Mouse (Mus musculus): Measurements from ENCODE around the gene Mtif2. TPM values are rescaled to one million over a fixed set of nuclear protein-coding genes. Genes with fewer than 3 reads are reported as not detected.
A peak's percentile ranks its signal among the peaks of the same experiment; 100 is the strongest.

Mtif2 gene
- 20.3 and 24.9 TPM in 2 replicates for polyA plus RNA-seq (2015; fragmentation: Nextera tagmentation; extraction: Ambion mirVana)

DNA sequence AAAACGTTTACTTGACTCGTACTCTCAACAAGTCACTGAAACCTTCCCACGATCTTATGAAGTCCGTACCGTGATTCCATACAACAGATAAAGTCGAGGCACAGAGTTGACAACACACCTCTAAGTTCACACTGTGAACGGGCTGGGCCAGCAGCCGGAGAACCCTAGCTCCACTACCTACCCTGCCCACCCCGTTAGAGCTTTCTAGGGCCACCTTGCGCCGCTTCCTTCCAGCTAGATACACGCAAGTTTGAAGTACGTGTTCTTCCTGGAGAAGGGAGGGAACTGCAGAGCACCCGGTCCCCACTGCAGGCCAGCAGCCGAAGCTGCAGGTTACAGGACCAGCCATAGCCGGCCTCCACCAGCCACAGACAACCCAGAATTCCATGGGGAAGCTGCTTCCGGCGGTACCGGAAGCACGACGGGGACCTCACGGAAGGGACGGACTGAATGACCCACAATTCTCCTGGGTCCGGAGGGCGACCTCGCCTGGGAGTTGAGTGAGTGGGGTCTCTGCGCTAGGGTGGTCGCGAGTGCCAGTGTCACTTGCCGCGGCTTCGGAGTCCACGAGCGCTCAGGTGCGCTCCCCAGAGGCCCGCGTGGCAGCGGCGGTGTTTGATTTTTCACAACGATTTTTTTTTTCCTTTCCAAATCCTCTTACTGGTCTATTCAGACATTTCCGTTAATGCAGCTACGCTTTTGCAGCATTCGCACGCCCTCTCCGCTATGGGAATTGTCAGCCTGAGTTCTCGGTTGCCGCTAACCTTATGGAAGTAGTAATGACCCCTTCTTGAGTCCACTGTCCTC lies at the start of gene Mtif2:
Mtif2 (plus strand) TSS at position 421 of the 807 bp plus-strand sequence.
- Histone ChIP-seq H3K36me3 (ENCODE audit: control insufficient read depth, insufficient read depth, low read length) (no peaks in the 10 kb centered on the region), H3K4me3 (ENCODE audit: low read depth, low read length) (peak within 1 kb of the TSS; percentile 71), H3K27ac (replicated peaks) (peak within 1 kb of the TSS; percentile 89), H3K9ac (ENCODE audit: low read length) (peak within 1 kb of the TSS; percentile 80), H3K4me1 (replicated peaks; ENCODE audit: control insufficient read depth, insufficient read depth) (no peaks in the 10 kb centered on the region; the same call in 1 of the 2 replicates), H3K4me2 (replicated peaks; ENCODE audit: low read depth) (peak within 1 kb of the TSS; percentile 73), H3K27me3 (ENCODE audit: control insufficient read depth, insufficient read depth, low read length) (no peaks in the 10 kb centered on the region), H3K9me3 (ENCODE audit: control insufficient read depth, low read length) (no peaks in the 10 kb centered on the region)
- TF ChIP-seq CTCF (IDR thresholded peaks at IDR 0.05; ENCODE audit: low read depth) (peak; percentile 21; the same call in 1 of the 2 replicates), EP300 (optimal IDR thresholded peaks at IDR 0.05) (peak; percentile 57)
- ATAC-seq (ENCODE audit: low FRiP score, low TSS enrichment) = peak; percentile 99
- 3% methylated on average over 47 of the region's 47 CpGs for WGBS
- DNase-seq (ENCODE audit: low spot score) = peak; percentile 86

DNA sequence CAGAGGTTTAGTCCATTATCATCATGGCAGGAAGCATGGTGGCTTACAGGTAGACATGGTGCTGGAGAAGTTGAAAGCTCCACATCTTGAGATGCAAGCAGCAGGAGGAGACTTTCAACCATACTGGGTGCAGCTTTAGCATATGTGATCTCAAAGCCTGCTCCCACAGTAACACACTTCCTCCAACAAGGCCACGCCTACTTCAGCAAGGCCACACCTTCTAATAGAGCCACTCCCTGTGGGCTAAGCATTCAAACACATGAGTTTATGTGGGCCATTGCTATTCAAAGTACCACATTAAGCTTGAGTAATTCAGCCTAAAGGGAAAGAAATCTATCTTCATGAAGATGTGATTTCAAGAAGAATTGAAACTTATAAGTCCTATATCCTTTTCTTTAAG lies 33.1 kb upstream of the Mtif2 start:
- no peaks in the 10 kb centered on the region; the same call in 1 of the 2 replicates for H3K36me3 ChIP-seq (ENCODE audit: control insufficient read depth, insufficient read depth, low read length)
- H3K4me1 ChIP-seq (replicated peaks; ENCODE audit: control insufficient read depth, insufficient read depth) = no peaks in the 10 kb centered on the region
- TF ChIP-seq EP300 (optimal IDR thresholded peaks at IDR 0.05) = no peak
- TF ChIP-seq CTCF (IDR thresholded peaks at IDR 0.05; ENCODE audit: low read depth) = no peak
- no peak overlapping the region for H3K27ac ChIP-seq (replicated peaks)
- no peaks in the 10 kb centered on the region for H3K27me3 ChIP-seq (ENCODE audit: control insufficient read depth, insufficient read depth, low read length)
- H3K9ac ChIP-seq (ENCODE audit: low read length) = no peak overlapping the region
- no peak overlapping the region for H3K4me3 ChIP-seq (ENCODE audit: low read depth, low read length)
- WGBS = 95% methylated on average over 1 of the region's 1 CpGs
- H3K9me3 ChIP-seq (ENCODE audit: control insufficient read depth, low read length) = no peaks in the 10 kb centered on the region
- ATAC-seq (ENCODE audit: low FRiP score, low TSS enrichment) (no peak), DNase-seq (ENCODE audit: low spot score) (no peak)
- no peak overlapping the region for H3K4me2 ChIP-seq (replicated peaks; ENCODE audit: low read depth)

DNA sequence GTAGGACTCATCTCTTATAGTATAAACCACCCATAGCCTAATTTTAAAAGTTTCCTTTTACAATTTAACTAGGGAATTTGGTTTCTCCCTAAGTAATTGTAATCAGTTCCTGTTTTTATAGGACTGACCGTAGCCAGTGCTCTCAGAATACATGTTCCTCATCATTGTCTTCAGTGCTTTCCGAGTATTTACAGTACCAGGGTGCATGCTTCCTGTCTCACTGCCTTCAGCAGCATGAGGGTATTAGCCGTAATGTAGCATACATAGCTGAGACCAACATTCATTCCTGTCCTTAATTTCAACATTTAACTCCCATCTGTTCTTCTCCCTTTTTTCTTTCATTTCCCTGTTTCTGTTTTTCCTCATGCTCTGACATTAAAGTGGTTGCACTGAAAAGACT lies 29.2 kb upstream of the Mtif2 start:
- WGBS = 63% methylated on average over 3 of the region's 3 CpGs
- H3K4me2 ChIP-seq (replicated peaks; ENCODE audit: low read depth) = no peak overlapping the region
- no peak for ATAC-seq (ENCODE audit: low FRiP score, low TSS enrichment)
- no peak for DNase-seq (ENCODE audit: low spot score)
- H3K27me3 ChIP-seq (ENCODE audit: control insufficient read depth, insufficient read depth, low read length) = no peaks in the 10 kb centered on the region
- no peak overlapping the region for H3K4me3 ChIP-seq (ENCODE audit: low read depth, low read length)
- no peak overlapping the region for H3K9ac ChIP-seq (ENCODE audit: low read length)
- H3K9me3 ChIP-seq (ENCODE audit: control insufficient read depth, low read length) = no peaks in the 10 kb centered on the region
- TF ChIP-seq EP300 (optimal IDR thresholded peaks at IDR 0.05) (no peak), CTCF (IDR thresholded peaks at IDR 0.05; ENCODE audit: low read depth) (no peak)
- H3K27ac ChIP-seq (replicated peaks) = no peak overlapping the region
- no peaks in the 10 kb centered on the region for H3K4me1 ChIP-seq (replicated peaks; ENCODE audit: control insufficient read depth, insufficient read depth)
- no peaks in the 10 kb centered on the region; the same call in 1 of the 2 replicates for H3K36me3 ChIP-seq (ENCODE audit: control insufficient read depth, insufficient read depth, low read length)

DNA sequence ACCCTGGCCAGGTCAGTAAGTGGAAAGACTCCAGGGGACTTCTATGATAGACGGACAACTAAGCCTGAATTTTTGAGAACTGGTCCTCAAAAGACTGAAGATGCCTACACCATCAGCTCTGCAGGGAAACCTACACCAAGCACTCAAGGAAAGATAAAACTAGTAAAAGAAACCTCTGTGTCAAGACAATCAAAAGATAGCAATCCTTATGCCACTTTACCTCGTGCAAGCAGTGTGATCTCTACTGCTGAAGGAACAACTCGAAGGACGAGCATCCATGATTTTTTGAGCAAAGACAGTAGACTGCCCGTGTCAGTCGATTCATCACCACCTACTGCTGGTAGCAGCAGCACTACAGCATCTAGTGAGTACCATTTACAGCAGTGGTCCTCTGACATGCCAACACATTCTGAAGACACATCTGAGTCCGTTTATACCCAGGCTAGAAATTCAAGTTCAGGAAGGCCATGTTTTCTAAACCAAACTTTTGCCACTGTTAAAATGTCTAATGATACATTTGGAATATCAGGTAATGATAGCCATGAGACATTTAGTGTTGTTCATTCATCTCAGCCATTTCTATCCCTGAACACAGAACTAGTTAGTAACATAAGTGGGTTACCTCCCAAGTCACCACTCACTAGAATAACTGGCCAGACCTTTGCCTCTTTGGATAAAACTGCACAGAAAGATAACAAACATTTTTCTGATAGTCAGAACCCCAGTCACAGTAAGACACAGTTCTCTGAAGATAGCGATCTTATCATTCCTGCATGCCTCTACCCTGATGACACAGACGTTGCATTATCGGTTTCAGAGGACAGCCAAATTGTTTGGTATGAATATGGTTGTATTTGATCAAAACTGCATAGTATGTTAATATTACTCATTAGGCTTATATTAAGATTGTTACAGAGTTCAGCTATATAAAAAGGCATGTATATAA lies 22.0 kb upstream of the Mtif2 start:
- Histone ChIP-seq H3K27me3 (ENCODE audit: control insufficient read depth, insufficient read depth, low read length) (no peaks in the 10 kb centered on the region), H3K4me1 (replicated peaks; ENCODE audit: control insufficient read depth, insufficient read depth) (no peaks in the 10 kb centered on the region), H3K4me3 (ENCODE audit: low read depth, low read length) (no peak overlapping the region), H3K9ac (ENCODE audit: low read length) (no peak overlapping the region), H3K9me3 (ENCODE audit: control insufficient read depth, low read length) (no peaks in the 10 kb centered on the region), H3K27ac (replicated peaks) (no peak overlapping the region), H3K36me3 (ENCODE audit: control insufficient read depth, insufficient read depth, low read length) (no peaks in the 10 kb centered on the region; the same call in 1 of the 2 replicates), H3K4me2 (replicated peaks; ENCODE audit: low read depth) (no peak overlapping the region)
- ATAC-seq (ENCODE audit: low FRiP score, low TSS enrichment) = no peak
- 86% methylated on average over 10 of the region's 10 CpGs for WGBS
- DNase-seq (ENCODE audit: low spot score) = no peak
- no peak for TF ChIP-seq CTCF (IDR thresholded peaks at IDR 0.05; ENCODE audit: low read depth)
- TF ChIP-seq EP300 (optimal IDR thresholded peaks at IDR 0.05) = no peak

DNA sequence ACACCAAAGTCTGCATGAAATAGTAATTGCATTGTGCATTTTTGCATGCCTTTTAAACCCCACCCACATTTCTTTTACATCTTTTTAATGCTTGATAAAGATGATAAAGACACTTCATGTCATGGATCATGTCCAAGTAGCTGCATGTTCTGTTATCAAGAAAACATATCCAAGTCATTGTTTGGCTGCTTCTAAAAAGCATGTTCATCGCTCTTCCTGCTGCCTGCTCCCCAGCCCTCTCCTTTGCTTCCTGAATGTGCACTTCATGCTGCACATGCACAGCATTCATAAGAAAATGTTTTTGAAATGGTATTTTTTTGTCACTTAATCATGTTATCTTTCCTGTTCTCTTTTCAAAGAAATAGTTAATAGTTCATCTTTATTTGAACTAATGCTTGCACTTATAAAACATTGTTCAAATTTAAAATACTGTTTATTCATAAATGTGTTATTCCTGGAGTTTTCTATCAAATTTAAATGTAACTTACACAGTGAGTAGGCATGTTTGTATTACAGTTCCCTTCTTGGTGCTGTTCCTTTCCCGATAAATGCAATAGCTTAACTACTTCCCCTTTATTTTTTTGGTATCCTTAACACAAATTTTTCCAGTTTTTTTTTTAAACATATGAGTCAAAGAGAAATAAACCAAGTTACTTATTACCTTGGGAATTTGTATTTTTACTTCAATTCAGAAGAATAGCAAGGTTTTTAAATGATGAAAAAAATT lies 21.1 kb upstream of the Mtif2 start:
- H3K27ac ChIP-seq (replicated peaks) = no peak overlapping the region
- H3K4me3 ChIP-seq (ENCODE audit: low read depth, low read length) = no peak overlapping the region
- no peak overlapping the region for H3K4me2 ChIP-seq (replicated peaks; ENCODE audit: low read depth)
- no peaks in the 10 kb centered on the region for H3K27me3 ChIP-seq (ENCODE audit: control insufficient read depth, insufficient read depth, low read length)
- DNase-seq (ENCODE audit: low spot score) = no peak
- ATAC-seq (ENCODE audit: low FRiP score, low TSS enrichment) = no peak
- no peak overlapping the region for H3K9ac ChIP-seq (ENCODE audit: low read length)
- no peaks in the 10 kb centered on the region for H3K4me1 ChIP-seq (replicated peaks; ENCODE audit: control insufficient read depth, insufficient read depth)
- WGBS = 81% methylated on average over 2 of the region's 2 CpGs
- no peaks in the 10 kb centered on the region; the same call in 1 of the 2 replicates for H3K36me3 ChIP-seq (ENCODE audit: control insufficient read depth, insufficient read depth, low read length)
- no peaks in the 10 kb centered on the region for H3K9me3 ChIP-seq (ENCODE audit: control insufficient read depth, low read length)
- TF ChIP-seq CTCF (IDR thresholded peaks at IDR 0.05; ENCODE audit: low read depth) = no peak
- no peak for TF ChIP-seq EP300 (optimal IDR thresholded peaks at IDR 0.05)
